Mouse (Mus musculus): ENCODE measurements around the gene Armc7.
"Not testable (repeated sequence)": the region's sequence is repeated elsewhere in the genome, so short reads cannot be mapped to it uniquely, and the experiment has no call there.

Armc7 gene

GRCm38 (mm10) chr11:115456182-115456581 lies 19.3 kb upstream of the Armc7 start:
- no peak for DNase-seq

- DNase-seq, result peak; percentile 40
Observed at GRCm38 (mm10) chr11:115457405-115457804, 18.1 kb upstream of the Armc7 start.

- DNase-seq, result no peak
Observed at GRCm38 (mm10) chr11:115460976-115461375, 14.5 kb upstream of the Armc7 start.

GRCm38 (mm10) chr11:115461846-115462242 lies 13.6 kb upstream of the Armc7 start:
- no peak for DNase-seq

- DNase-seq, result peak; percentile 70
Observed at GRCm38 (mm10) chr11:115462243-115462891, 13.1 kb upstream of the Armc7 start, which contains the start of gene Slc16a5. Slc16a5 (plus strand) TSS chr11:115462474.

GRCm38 (mm10) chr11:115463397-115463796 lies 12.1 kb upstream of the Armc7 start:
- DNase-seq, result peak; percentile 73

- DNase-seq, result no peak
Observed at GRCm38 (mm10) chr11:115464851-115465250, 10.6 kb upstream of the Armc7 start.

GRCm38 (mm10) chr11:115467217-115467618 lies 8.2 kb upstream of the Armc7 start:
- no peak for DNase-seq

- no peak for DNase-seq
Observed at GRCm38 (mm10) chr11:115472183-115472582, 3.3 kb upstream of the Armc7 start.

GRCm38 (mm10) chr11:115473626-115474275 lies 1.7 kb upstream of the Armc7 start:
- DNase-seq, result peak; percentile 94

GRCm38 (mm10) chr11:115475758-115476237 lies 331 bp downstream of the Armc7 start:
- DNase-seq, result no peak

- not testable (repeated sequence) for DNase-seq
Observed at GRCm38 (mm10) chr11:115476630-115477029, 1.2 kb downstream of the Armc7 start.

GRCm38 (mm10) chr11:115477388-115477787 lies 1.9 kb downstream of the Armc7 start:
- not testable (repeated sequence) for DNase-seq

- no peak for DNase-seq
Observed at GRCm38 (mm10) chr11:115478296-115478938, 3.0 kb downstream of the Armc7 start.

GRCm38 (mm10) chr11:115481553-115482259 lies 6.2 kb downstream of the Armc7 start:
- no peak for DNase-seq

GRCm38 (mm10) chr11:115483278-115483677 lies 7.8 kb downstream of the Armc7 start:
- DNase-seq, result no peak

- peak; percentile 51 for DNase-seq
Observed at GRCm38 (mm10) chr11:115483726-115484125, 8.3 kb downstream of the Armc7 start.

GRCm38 (mm10) chr11:115485155-115485554 lies 9.7 kb downstream of the Armc7 start:
- DNase-seq, result no peak

- no peak for DNase-seq
Observed at GRCm38 (mm10) chr11:115488551-115489104, 13.2 kb downstream of the Armc7 start.

GRCm38 (mm10) chr11:115490441-115491355 lies 15.2 kb downstream of the Armc7 start:
- no peak for DNase-seq

- peak; percentile 79 for DNase-seq
Observed at GRCm38 (mm10) chr11:115491356-115492083, 16.1 kb downstream of the Armc7 start, which contains the start of gene Nt5c. Nt5c (minus strand) TSS chr11:115491862.

Measured in kidney, adult 11 months (tissue).